Mouse (Mus musculus) retina, adult 2 months (tissue): ENCODE results near the gene Olfr610.
"Not testable (repeated sequence)": the region's sequence is repeated elsewhere in the genome, so short reads cannot be mapped to it uniquely, and the experiment has no call there.

Experiments used
- DNase-seq: peaks from one replicate; pipeline ENCODE4 v3.0.0-alpha.2; 2012; ENCODE audit warnings: low read depth, low spot score

Olfr610 gene

GRCm38 (mm10) chr7:103512022-103512421 is at the start of gene Olfr610:
Gene Olfr610, minus strand, starts transcription at chr7:103512122.
- DNase-seq = no peak

GRCm38 (mm10) chr7:103555779-103556178 is 43.9 kb upstream of the Olfr610 start, which contains the start of gene Olfr615:
Gene Olfr615, plus strand, starts transcription at chr7:103556079.
- DNase-seq = no peak

GRCm38 (mm10) chr7:103547774-103548173 is 35.9 kb upstream of the Olfr610 start, which contains the start of gene Olfr613:
Gene Olfr613, plus strand, starts transcription at chr7:103548074.
- no peak for DNase-seq

GRCm38 (mm10) chr7:103542617-103543016 is 30.7 kb upstream of the Olfr610 start, which contains the start of gene Olfr612:
Gene Olfr612, minus strand, starts transcription at chr7:103542717.
- DNase-seq = not testable (repeated sequence)

- not testable (repeated sequence) for DNase-seq
Measured at GRCm38 (mm10) chr7:103520746-103521145, 8.8 kb upstream of the Olfr610 start, which contains the start of gene Olfr611. Gene Olfr611, minus strand, starts transcription at chr7:103520846.

GRCm38 (mm10) chr7:103497962-103498361 is 14.0 kb downstream of the Olfr610 start, which contains the start of gene Olfr609:
Gene Olfr609, minus strand, starts transcription at chr7:103498062.
- no peak for DNase-seq

GRCm38 (mm10) chr7:103477106-103477505 is 34.8 kb downstream of the Olfr610 start:
- DNase-seq = not testable (repeated sequence)

- DNase-seq = no peak
Measured at GRCm38 (mm10) chr7:103469577-103469976, 42.3 kb downstream of the Olfr610 start, which contains the start of gene Olfr608. Gene Olfr608, plus strand, starts transcription at chr7:103469877.

GRCm38 (mm10) chr7:103460590-103460989 is 51.3 kb downstream of the Olfr610 start:
- no peak for DNase-seq
